Mouse (Mus musculus) heart, adult 2 months (tissue): Measurements from ENCODE around the gene Nfia. TPM values are rescaled to one million over a fixed set of nuclear protein-coding genes. Genes with fewer than 3 reads are reported as not detected.

Source experiments
- DNase-seq, 2 experiments: peaks; one replicate each; pipeline ENCODE4 v3.0.0; 2021
- H3K27ac ChIP-seq: fragments of 200-600 bp; 2 replicates; pipeline ENCODE4 v1.8.1; 2022
- H3K27me3 ChIP-seq: fragments of 200-500 bp; 2 replicates; pipeline ENCODE4 v1.6.1; 2012; ENCODE audit warnings: mild to moderate bottlenecking, low read length, inconsistent platforms, mixed read lengths; ENCODE audit not compliant: control insufficient read depth, insufficient read depth
- H3K36me3 ChIP-seq: fragments of 200-500 bp; 2 replicates; pipeline ENCODE4 v1.6.1; 2012; ENCODE audit warnings: low read length, inconsistent platforms; ENCODE audit not compliant: control insufficient read depth, insufficient read depth
- H3K4me1 ChIP-seq: fragments of 200-500 bp; 2 replicates; pipeline ENCODE4 v1.6.1; 2011; ENCODE audit warnings: low read length; ENCODE audit not compliant: control insufficient read depth, insufficient read depth
- H3K4me3 ChIP-seq: fragments of 200-600 bp; 2 replicates; pipeline ENCODE4 v1.8.1; 2022
- H3K79me2 ChIP-seq: fragments of 200-500 bp; replicated peaks from 2 replicates; pipeline ENCODE4 v1.6.1; 2012; ENCODE audit warnings: mild to moderate bottlenecking, inconsistent platforms, low read length, moderate library complexity, mixed read lengths; ENCODE audit not compliant: control insufficient read depth, insufficient read depth
- H3K9ac ChIP-seq: fragments of 200-500 bp; 2 replicates; pipeline ENCODE4 v1.6.1; 2012; ENCODE audit warnings: low read depth, mild to moderate bottlenecking, control low read depth, inconsistent platforms, low read length, mixed read lengths
- CTCF ChIP-seq: fragments of 200-600 bp; IDR thresholded peaks from 2 replicates; pipeline ENCODE4 v1.8.1; 2022; ENCODE audit warnings: antibody characterized with exemption, mild to moderate bottlenecking, moderate library complexity
- EP300 ChIP-seq: fragments of 200-500 bp; IDR thresholded peaks from 2 replicates; pipeline ENCODE4 v1.6.1; 2011; ENCODE audit warnings: low read depth, low read length, control low read depth; ENCODE audit not compliant: insufficient read depth
- POLR2A ChIP-seq: fragments of 200-500 bp; IDR thresholded peaks from 2 replicates; pipeline ENCODE4 v1.6.1; 2011; ENCODE audit warnings: mild to moderate bottlenecking, low read depth, low read length, control low read depth; ENCODE audit not compliant: insufficient read depth
- WGBS: fragments of 180-500 bp; shearing (Covaris S2); methylation state at CpG from one replicate; pipeline ENCODE4 v1.1.7; 2018; 5-methylcytosine and 5-hydroxymethylcytosine counted together
- intact Hi-C: fragments of 180-260 bp; cut with DNase I; formaldehyde crosslinking; loops from one replicate; pipeline ENCODE4 v1.15.1; 2025
- polyA plus RNA-seq: library from polyadenylated mRNA; depleted of rRNA; stranded (reverse); fragments of >200 nt; gene quantifications from 2 replicates; pipeline ENCODE4 v1.2.3, GENCODE M21; 2012
- total RNA-seq, 2 experiments: library from RNA; stranded (reverse); gene quantifications; 2 replicates each; pipeline ENCODE4 v1.2.3; 2021

Gene Nfia
- total and polyA plus RNA-seq, 3 experiments, result 70.3 to 128 (median 126) TPM

GRCm38 (mm10) chr4:97767516-97767915, 5.0 kb upstream of the Nfia start:
- no peak overlapping the region for H3K4me3 ChIP-seq
- no peaks in the 10 kb centered on the region for H3K79me2 ChIP-seq
- H3K27me3 ChIP-seq, result no peaks in the 10 kb centered on the region
- no peak overlapping the region for H3K9ac ChIP-seq
- H3K4me1 ChIP-seq, result no peaks in the 10 kb centered on the region; the same call in 1 of the 2 replicates
- H3K27ac ChIP-seq, result no peak overlapping the region
- DNase-seq, result no peak
- H3K36me3 ChIP-seq, result peaks cover 3% of the 10 kb centered on the region; the same call in 1 of the 2 replicates
- intact Hi-C loops, result loop anchor here (1.0 kb wide), 1 partner anchor 9 kb away; no protein-coding TSS in a partner anchor
- 55% methylated on average over 5 of the region's 5 CpGs for WGBS
- TF ChIP-seq POLR2A (no peak), CTCF (no peak), EP300 (no peak)

DNA sequence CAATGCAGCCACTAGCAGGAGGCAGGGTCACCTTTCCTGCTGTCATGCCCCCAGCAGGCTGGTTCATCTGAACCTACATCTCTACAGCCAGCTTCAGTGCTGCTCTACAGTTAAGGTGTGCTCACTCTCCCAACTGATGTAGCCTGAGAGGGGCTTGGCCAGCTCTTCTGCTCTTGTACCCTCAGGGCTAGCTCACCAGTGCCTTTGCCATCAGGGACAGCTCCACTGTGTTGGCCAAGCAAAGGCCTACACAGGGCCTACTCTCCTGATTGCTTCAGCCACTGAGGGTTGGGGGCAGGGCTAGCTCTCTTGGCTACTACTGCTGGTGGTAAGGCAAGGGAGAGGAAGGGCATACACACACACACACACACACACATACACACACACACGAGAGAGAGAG, 2.7 kb upstream of the Nfia start:
- no peak overlapping the region for H3K27ac ChIP-seq
- WGBS, result no CpG with 5 or more reads among the region's 1 CpGs

DNA sequence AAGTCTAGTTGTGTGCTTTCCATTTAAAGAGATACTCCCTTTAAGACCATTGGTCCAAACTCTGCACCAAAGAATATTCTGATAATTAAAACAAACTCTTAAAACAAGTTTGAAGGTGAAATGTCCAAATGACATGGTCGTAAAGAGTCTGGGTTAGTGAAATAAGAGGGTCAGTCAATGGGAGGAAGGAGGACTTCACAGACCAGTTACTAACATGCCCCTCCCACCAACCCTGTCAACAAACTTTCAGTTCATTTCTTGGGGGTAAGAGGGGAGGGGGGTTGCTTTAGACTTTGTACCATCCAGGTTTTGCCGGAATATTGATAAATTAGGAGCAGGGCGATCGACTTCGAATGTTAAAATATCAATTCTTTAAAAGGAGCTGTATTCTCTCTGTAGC, 1.1 kb upstream of the Nfia start:
- DNase-seq, result no peak
- WGBS, result 3% methylated on average over 5 of the region's 5 CpGs
- peaks cover 6% of the 10 kb centered on the region for H3K4me1 ChIP-seq
- H3K9ac ChIP-seq, result peak overlapping the region; percentile 74
- H3K36me3 ChIP-seq, result peaks cover 12% of the 10 kb centered on the region; the same call in 1 of the 2 replicates
- H3K4me3 ChIP-seq, result peak overlapping the region; percentile 59
- H3K27ac ChIP-seq, result peak overlapping the region; percentile 90
- H3K79me2 ChIP-seq, result no peaks in the 10 kb centered on the region
- intact Hi-C loops, result no loop called here
- no peaks in the 10 kb centered on the region for H3K27me3 ChIP-seq
- no peak for TF ChIP-seq CTCF
- no peak for TF ChIP-seq POLR2A
- TF ChIP-seq EP300, result no peak

More for the DNA sequence above, 2.7 kb upstream of the Nfia start:
- H3K79me2 ChIP-seq, result no peaks in the 10 kb centered on the region
- H3K36me3 ChIP-seq, result peaks cover 12% of the 10 kb centered on the region; the same call in 1 of the 2 replicates
- TF ChIP-seq CTCF, result no peak
- no peak for TF ChIP-seq POLR2A
- no peak for TF ChIP-seq EP300
- intact Hi-C loops, result no loop called here
- no peak overlapping the region for H3K4me3 ChIP-seq
- H3K4me1 ChIP-seq, result peaks cover 6% of the 10 kb centered on the region
- no peaks in the 10 kb centered on the region for H3K27me3 ChIP-seq
- H3K9ac ChIP-seq, result no peak overlapping the region
- no peak for DNase-seq

DNA sequence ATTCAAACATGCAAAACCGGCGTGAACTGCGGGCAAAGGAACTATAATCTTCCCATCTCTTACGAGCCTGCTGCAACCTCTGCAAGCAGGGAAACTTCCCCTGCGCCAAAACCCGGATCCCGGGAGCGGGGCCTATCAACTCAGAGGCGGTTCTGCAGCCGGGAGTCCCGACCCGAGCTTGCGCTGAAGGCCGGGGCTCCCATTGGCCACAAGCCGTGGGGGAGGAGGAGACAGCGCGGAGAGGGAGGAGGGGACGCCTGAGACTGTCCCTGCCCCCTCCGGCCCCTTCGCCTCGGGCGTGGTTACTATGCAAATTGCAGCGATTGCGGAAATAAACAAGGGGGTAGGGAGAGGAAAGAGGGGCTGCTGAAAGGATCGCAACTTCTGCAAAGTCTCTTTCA, 450 bp upstream of the Nfia start:
- intact Hi-C loops, result loop anchor here (1.0 kb wide), 1 partner anchor 15 kb away; no protein-coding TSS in a partner anchor
- WGBS, result under 1% methylated on average over 25 of the region's 25 CpGs
- H3K27me3 ChIP-seq, result no peaks in the 10 kb centered on the region
- peak overlapping the region; percentile 59 for H3K4me3 ChIP-seq
- H3K36me3 ChIP-seq, result peaks cover 12% of the 10 kb centered on the region; the same call in 1 of the 2 replicates
- H3K27ac ChIP-seq, result peak overlapping the region; percentile 90
- TF ChIP-seq POLR2A, result peak; percentile 96
- TF ChIP-seq EP300, result peak; percentile 73; the same call in 1 of the 2 replicates
- TF ChIP-seq CTCF, result 0 out of 2 replicates have a peak, but pooled peaks have one; percentile 3
- H3K79me2 ChIP-seq, result no peaks in the 10 kb centered on the region
- H3K4me1 ChIP-seq, result peaks cover 6% of the 10 kb centered on the region
- peak overlapping the region; percentile 74 for H3K9ac ChIP-seq
- DNase-seq, result peak; percentile 97 to 99

GRCm38 (mm10) chr4:97773110-97773593, 618 bp downstream of the Nfia start:
- no peaks in the 10 kb centered on the region for H3K79me2 ChIP-seq
- peak overlapping the region; percentile 90 for H3K27ac ChIP-seq
- peaks cover 6% of the 10 kb centered on the region for H3K4me1 ChIP-seq
- no peak for TF ChIP-seq CTCF
- peak; percentile 80 for TF ChIP-seq POLR2A
- no peak for TF ChIP-seq EP300
- WGBS, result 0% methylated on average over 14 of the region's 14 CpGs
- intact Hi-C loops, result no loop called here
- DNase-seq, result peak; percentile 82 to 92
- peak overlapping the region; percentile 59 for H3K4me3 ChIP-seq
- peak overlapping the region; percentile 25; the same call in 1 of the 2 replicates for H3K9ac ChIP-seq
- H3K27me3 ChIP-seq, result no peaks in the 10 kb centered on the region
- peaks cover 12% of the 10 kb centered on the region; the same call in 1 of the 2 replicates for H3K36me3 ChIP-seq

GRCm38 (mm10) chr4:97773791-97774190, 1.3 kb downstream of the Nfia start:
- intact Hi-C loops, result no loop called here
- 67% methylated on average over 2 of the region's 2 CpGs for WGBS
- Histone ChIP-seq H3K27ac (peak overlapping the region; percentile 54), H3K27me3 (no peaks in the 10 kb centered on the region), H3K79me2 (no peaks in the 10 kb centered on the region), H3K9ac (no peak overlapping the region), H3K4me3 (peak overlapping the region; percentile 59; the same call in 1 of the 2 replicates), H3K36me3 (peaks cover 12% of the 10 kb centered on the region; the same call in 1 of the 2 replicates), H3K4me1 (peaks cover 6% of the 10 kb centered on the region)
- TF ChIP-seq EP300 (no peak), CTCF (no peak), POLR2A (no peak)
- DNase-seq, result no peak
